Mouse (Mus musculus): Measurements from ENCODE around the gene Chchd3.
A peak's percentile ranks its signal among the peaks of the same experiment; 100 is the strongest.

Chchd3 gene

GRCm38 (mm10) chr6:33059735-33060576, at the start of gene Chchd3:
TSS of gene Chchd3 (minus strand) at chr6:33060260.
- peak; percentile 99 for DNase-seq

- no peak for DNase-seq
These were observed 44.6 kb upstream of the Chchd3 start for GRCm38 (mm10) chr6:33104661-33105060.

- DNase-seq = no peak
These were observed 38.8 kb upstream of the Chchd3 start for GRCm38 (mm10) chr6:33098903-33099302.

- peak; percentile 23 for DNase-seq
These were observed 34.7 kb upstream of the Chchd3 start for GRCm38 (mm10) chr6:33094671-33095233.

- DNase-seq = no peak
These were observed 20.1 kb upstream of the Chchd3 start for GRCm38 (mm10) chr6:33080186-33080585.

GRCm38 (mm10) chr6:33078260-33078936, 18.3 kb upstream of the Chchd3 start:
- DNase-seq = no peak

GRCm38 (mm10) chr6:33066462-33066861, 6.4 kb upstream of the Chchd3 start:
- peak; percentile 64 for DNase-seq

GRCm38 (mm10) chr6:33059276-33059675, 784 bp downstream of the Chchd3 start:
- DNase-seq = peak; percentile 7

GRCm38 (mm10) chr6:33056392-33056791, 3.7 kb downstream of the Chchd3 start:
- DNase-seq = no peak

GRCm38 (mm10) chr6:33055663-33056062, 4.4 kb downstream of the Chchd3 start:
- DNase-seq = no peak

GRCm38 (mm10) chr6:33054946-33055345, 5.1 kb downstream of the Chchd3 start:
- no peak for DNase-seq

- DNase-seq = no peak
These were observed 8.4 kb downstream of the Chchd3 start for GRCm38 (mm10) chr6:33051642-33052041.

- no peak for DNase-seq
These were observed 10.2 kb downstream of the Chchd3 start for GRCm38 (mm10) chr6:33049705-33050420.

GRCm38 (mm10) chr6:33043480-33043879, 16.6 kb downstream of the Chchd3 start:
- DNase-seq = no peak

GRCm38 (mm10) chr6:33042880-33043279, 17.2 kb downstream of the Chchd3 start:
- DNase-seq = no peak

GRCm38 (mm10) chr6:33041978-33042377, 18.1 kb downstream of the Chchd3 start:
- no peak for DNase-seq

- DNase-seq = no peak
These were observed 19.5 kb downstream of the Chchd3 start for GRCm38 (mm10) chr6:33040360-33041090.

GRCm38 (mm10) chr6:33032543-33032942, 27.5 kb downstream of the Chchd3 start:
- no peak for DNase-seq

GRCm38 (mm10) chr6:33031631-33032030, 28.4 kb downstream of the Chchd3 start:
- DNase-seq = no peak

- DNase-seq = no peak
These were observed 31.8 kb downstream of the Chchd3 start for GRCm38 (mm10) chr6:33028296-33028695.

GRCm38 (mm10) chr6:33025041-33025440, 35.0 kb downstream of the Chchd3 start:
- no peak for DNase-seq

GRCm38 (mm10) chr6:33004607-33005006, 55.5 kb downstream of the Chchd3 start:
- no peak for DNase-seq
